In genomic region chr15:86077934-86078333, GRCm38 (mm10) we compare ENCODE assay signal across 15 mouse cellular contexts. TPM values are rescaled to one million over a fixed set of nuclear protein-coding genes. Genes with fewer than 3 reads are reported as not detected.
"Had no signal": no experiment of that assay in that cellular context is flagged by ENCODE, and none has a peak within 500 bp of the region (broad histone marks: within the 10 kb centered on the region; RNA-seq: fewer than 3 reads in every experiment).

No protein-coding gene starts in this region.

- H3K9me3 ChIP-seq: lung, embryonic 15.5 days; megakaryocyte, embryonic 14.5 days; midbrain, embryonic 13.5 days; midbrain, embryonic 15.5 days; neural tube, embryonic 12.5 days; stomach, embryonic 15.5 days had no signal

- DNase-seq: lung, adult 2 months; lung, postnatal 14 days; right cerebral cortex, postnatal 14 days; thymus, adult 2 months; thymus, postnatal 25 days; thymus, postnatal 4 days had no signal

- H3K27ac ChIP-seq: lung, embryonic 15.5 days; macrophage; midbrain, embryonic 13.5 days; midbrain, embryonic 15.5 days; neural tube, embryonic 12.5 days; stomach, embryonic 15.5 days had no signal

- ATAC-seq: lung, postnatal 0 days; midbrain, embryonic 13.5 days; midbrain, embryonic 15.5 days had no signal

- H3K27me3 ChIP-seq: lung, embryonic 15.5 days; midbrain, embryonic 13.5 days; midbrain, embryonic 15.5 days; neural tube, embryonic 12.5 days; stomach, embryonic 15.5 days had no signal

- H3K36me3 ChIP-seq: lung, embryonic 15.5 days; midbrain, embryonic 13.5 days; midbrain, embryonic 15.5 days; neural tube, embryonic 12.5 days; stomach, embryonic 15.5 days had no signal

- H3K4me3 ChIP-seq: lung, embryonic 15.5 days; megakaryocyte, embryonic 14.5 days; midbrain, embryonic 13.5 days; midbrain, embryonic 15.5 days; neural tube, embryonic 12.5 days; stomach, embryonic 15.5 days had no signal

- H3K4me2 ChIP-seq: lung, embryonic 15.5 days; midbrain, embryonic 11.5 days; midbrain, embryonic 13.5 days; midbrain, embryonic 15.5 days; neural tube, embryonic 12.5 days; stomach, embryonic 15.5 days had no signal

- H3K9ac ChIP-seq: lung, embryonic 15.5 days; midbrain, embryonic 13.5 days; midbrain, embryonic 15.5 days; neural tube, embryonic 12.5 days; stomach, embryonic 15.5 days had no signal

RNA-seq across cellular contexts. Expression of gene Celsr1, which starts 44.4 kb away (rescaled TPM):
- polyA plus RNA-seq: macrophage had no signal
